Mouse (Mus musculus) liver, embryonic 15.5 days (tissue): Measurements from ENCODE around the gene Ccn1. TPM values are rescaled to one million over a fixed set of nuclear protein-coding genes. Genes with fewer than 3 reads are reported as not detected.

Source experiments
- ATAC-seq: fragments of 200-750 bp; cut with Nextera tagmentation; 2 replicates; pipeline ENCODE4 v1.8.0; 2017; ENCODE audit warnings: moderate number of reproducible peaks, mild to moderate bottlenecking, moderate library complexity; ENCODE audit not compliant: insufficient read depth
- H3K27ac ChIP-seq: fragments of 300-500 bp; sonication (generic); replicated peaks from 2 replicates; pipeline ENCODE4 v1.5.1; 2015; ENCODE audit warnings: mild to moderate bottlenecking, inconsistent platforms
- H3K27me3 ChIP-seq: fragments of 300-500 bp; sonication (generic); 2 replicates; pipeline ENCODE4 v1.6.1; 2015; ENCODE audit warnings: mild to moderate bottlenecking, inconsistent platforms
- H3K36me3 ChIP-seq: fragments of 300-500 bp; sonication (generic); replicated peaks from 2 replicates; pipeline ENCODE4 v1.6.1; 2015; ENCODE audit warnings: moderate library complexity, mild to moderate bottlenecking, inconsistent platforms
- H3K4me1 ChIP-seq: fragments of 300-500 bp; sonication (generic); replicated peaks from 2 replicates; pipeline ENCODE4 v1.6.1; 2015; ENCODE audit warnings: inconsistent platforms
- H3K4me2 ChIP-seq: fragments of 300-500 bp; sonication (generic); 2 replicates; pipeline ENCODE4 v1.6.1; 2015; ENCODE audit warnings: moderate library complexity, mild to moderate bottlenecking, inconsistent platforms
- H3K4me3 ChIP-seq: fragments of 300-500 bp; sonication (generic); replicated peaks from 2 replicates; pipeline ENCODE4 v1.5.1; 2015; ENCODE audit warnings: mild to moderate bottlenecking, inconsistent platforms
- H3K9ac ChIP-seq: fragments of 300-500 bp; sonication (generic); 2 replicates; pipeline ENCODE4 v1.6.1; 2015; ENCODE audit warnings: moderate library complexity, mild to moderate bottlenecking, inconsistent platforms
- H3K9me3 ChIP-seq: fragments of 300-500 bp; sonication (generic); replicated peaks from 2 replicates; pipeline ENCODE4 v1.6.1; 2016; ENCODE audit warnings: inconsistent platforms
- WGBS: fragments of 180-500 bp; shearing (Covaris S2); methylation state at CpG from one replicate; pipeline ENCODE4 v1.1.7; 2015; ENCODE audit warnings: mixed read lengths; ENCODE audit not compliant: insufficient replicate concordance; 5-methylcytosine and 5-hydroxymethylcytosine counted together
- polyA plus RNA-seq: library from polyadenylated mRNA; unstranded; fragments of >200 nt; fragmentation: Nextera tagmentation; extraction: Ambion mirVana; gene quantifications from 2 replicates; pipeline ENCODE4 v1.2.1, GENCODE M21; 2015

Gene Ccn1
- polyA plus RNA-seq, 1 experiment from 2014 or later, result 7.6 TPM

- Histone ChIP-seq H3K27me3 (peaks cover 67% of the 10 kb centered on the region), H3K9me3 (no peaks in the 10 kb centered on the region), H3K4me3 (peak overlapping the region; percentile 54), H3K9ac (no peak overlapping the region), H3K4me1 (0 out of 2 replicates have a peak, but pooled peaks cover 5% of the 10 kb centered on the region), H3K27ac (peak overlapping the region; percentile 24; the same call in 1 of the 2 replicates), H3K36me3 (no peaks in the 10 kb centered on the region), H3K4me2 (peak overlapping the region; percentile 53)
- ATAC-seq, result no peak
- WGBS, result 1% methylated on average over 18 of the region's 18 CpGs
Observed at GRCm38 (mm10) chr3:145650298-145651011, 674 bp upstream of the Ccn1 start.

- Histone ChIP-seq H3K27ac (peak overlapping the region; percentile 64), H3K9ac (peak overlapping the region; percentile 45; the same call in 1 of the 2 replicates), H3K9me3 (no peaks in the 10 kb centered on the region), H3K36me3 (no peaks in the 10 kb centered on the region), H3K4me2 (peak overlapping the region; percentile 53), H3K4me1 (0 out of 2 replicates have a peak, but pooled peaks cover 5% of the 10 kb centered on the region), H3K27me3 (peaks cover 67% of the 10 kb centered on the region), H3K4me3 (peak overlapping the region; percentile 54)
- under 1% methylated on average over 49 of the region's 49 CpGs for WGBS
- ATAC-seq, result peak; percentile 38; the same call in 1 of the 2 replicates
Observed at GRCm38 (mm10) chr3:145648991-145649851, 560 bp downstream of the Ccn1 start.

- WGBS, result 25% methylated on average over 26 of the region's 26 CpGs
- Histone ChIP-seq H3K27ac (no peak overlapping the region), H3K4me2 (peak overlapping the region; percentile 53), H3K27me3 (peaks cover 62% of the 10 kb centered on the region), H3K36me3 (no peaks in the 10 kb centered on the region), H3K9ac (no peak overlapping the region), H3K4me1 (0 out of 2 replicates have a peak, but pooled peaks cover 5% of the 10 kb centered on the region), H3K4me3 (peak overlapping the region; percentile 54), H3K9me3 (no peaks in the 10 kb centered on the region)
- no peak for ATAC-seq
Observed at GRCm38 (mm10) chr3:145648097-145648931, 1.5 kb downstream of the Ccn1 start.

- no peak for ATAC-seq
- Histone ChIP-seq H3K4me3 (no peak overlapping the region), H3K9me3 (no peaks in the 10 kb centered on the region), H3K4me2 (no peak overlapping the region), H3K27me3 (peaks cover 53% of the 10 kb centered on the region), H3K36me3 (no peaks in the 10 kb centered on the region), H3K4me1 (no peaks in the 10 kb centered on the region), H3K9ac (no peak overlapping the region), H3K27ac (no peak overlapping the region)
- WGBS, result 82% methylated on average over 18 of the region's 18 CpGs
Observed at GRCm38 (mm10) chr3:145647416-145647815, 2.4 kb downstream of the Ccn1 start.

- peaks cover 46% of the 10 kb centered on the region for H3K27me3 ChIP-seq
- H3K4me2 ChIP-seq, result no peak overlapping the region
- no peaks in the 10 kb centered on the region for H3K4me1 ChIP-seq
- H3K36me3 ChIP-seq, result no peaks in the 10 kb centered on the region
- WGBS, result 41% methylated on average over 2 of the region's 2 CpGs
- no peak overlapping the region for H3K9ac ChIP-seq
- H3K4me3 ChIP-seq, result no peak overlapping the region
- ATAC-seq, result no peak
- H3K9me3 ChIP-seq, result no peaks in the 10 kb centered on the region
- no peak overlapping the region for H3K27ac ChIP-seq
Observed at GRCm38 (mm10) chr3:145646666-145647065, 3.1 kb downstream of the Ccn1 start.

GRCm38 (mm10) chr3:145646009-145646408 is 3.8 kb downstream of the Ccn1 start:
- no peak overlapping the region for H3K4me2 ChIP-seq
- 75% methylated on average over 3 of the region's 3 CpGs for whole genome bisulfite sequencing
- ATAC-seq, result no peak
- H3K9me3 ChIP-seq, result no peaks in the 10 kb centered on the region
- H3K4me3 ChIP-seq, result no peak overlapping the region
- no peak overlapping the region for H3K9ac ChIP-seq
- H3K36me3 ChIP-seq, result no peaks in the 10 kb centered on the region
- H3K27me3 ChIP-seq, result peaks cover 39% of the 10 kb centered on the region
- no peaks in the 10 kb centered on the region for H3K4me1 ChIP-seq
- no peak overlapping the region for H3K27ac ChIP-seq

GRCm38 (mm10) chr3:145645463-145645862 is 4.3 kb downstream of the Ccn1 start:
- ATAC-seq, result no peak
- Histone ChIP-seq H3K4me1 (no peaks in the 10 kb centered on the region), H3K36me3 (no peaks in the 10 kb centered on the region), H3K4me3 (no peak overlapping the region), H3K9ac (no peak overlapping the region), H3K9me3 (no peaks in the 10 kb centered on the region), H3K27ac (no peak overlapping the region), H3K4me2 (no peak overlapping the region), H3K27me3 (peaks cover 34% of the 10 kb centered on the region)
- 64% methylated on average over 6 of the region's 6 CpGs for WGBS

- 52% methylated on average over 11 of the region's 11 CpGs for WGBS
- Histone ChIP-seq H3K27me3 (peaks cover 8% of the 10 kb centered on the region), H3K27ac (no peak overlapping the region), H3K4me3 (no peak overlapping the region), H3K4me2 (no peak overlapping the region), H3K9me3 (no peaks in the 10 kb centered on the region), H3K36me3 (no peaks in the 10 kb centered on the region), H3K4me1 (no peaks in the 10 kb centered on the region), H3K9ac (no peak overlapping the region)
- ATAC-seq, result no peak
Observed at GRCm38 (mm10) chr3:145642861-145643260, 6.9 kb downstream of the Ccn1 start.

GRCm38 (mm10) chr3:145641878-145642277 is 7.9 kb downstream of the Ccn1 start:
- Histone ChIP-seq H3K4me1 (no peaks in the 10 kb centered on the region), H3K9me3 (no peaks in the 10 kb centered on the region), H3K36me3 (no peaks in the 10 kb centered on the region), H3K27me3 (no peaks in the 10 kb centered on the region), H3K4me2 (no peak overlapping the region), H3K9ac (no peak overlapping the region), H3K4me3 (no peak overlapping the region), H3K27ac (no peak overlapping the region)
- 55% methylated on average over 3 of the region's 3 CpGs for WGBS
- no peak for ATAC-seq

- H3K9ac ChIP-seq, result no peak overlapping the region
- WGBS, result 54% methylated on average over 5 of the region's 5 CpGs
- H3K9me3 ChIP-seq, result no peaks in the 10 kb centered on the region
- ATAC-seq, result no peak
- no peaks in the 10 kb centered on the region for H3K27me3 ChIP-seq
- no peak overlapping the region for H3K4me3 ChIP-seq
- no peak overlapping the region for H3K4me2 ChIP-seq
- no peaks in the 10 kb centered on the region for H3K36me3 ChIP-seq
- H3K27ac ChIP-seq, result no peak overlapping the region
- no peaks in the 10 kb centered on the region for H3K4me1 ChIP-seq
Observed at GRCm38 (mm10) chr3:145641036-145641685, 8.6 kb downstream of the Ccn1 start.
